Mouse (Mus musculus) regulatory T cell (primary cell): ENCODE measurements around the gene Rasl10b.

Experiments used
- in situ Hi-C: fragments of 300-600 bp; cut with MboI, MseI; formaldehyde crosslinking; loops from one replicate; pipeline ENCODE4 v1.15.1; 2025; ENCODE audit warnings: high pct_unique_total_duplicates

Rasl10b gene

GRCm38 (mm10) chr11:83429355-83429754 is 20.4 kb downstream of the Rasl10b start, which contains the start of gene Gas2l2:
Gene Gas2l2 (minus strand): TSS chr11:83429455.
- in situ Hi-C loops = no loop called here

DNA sequence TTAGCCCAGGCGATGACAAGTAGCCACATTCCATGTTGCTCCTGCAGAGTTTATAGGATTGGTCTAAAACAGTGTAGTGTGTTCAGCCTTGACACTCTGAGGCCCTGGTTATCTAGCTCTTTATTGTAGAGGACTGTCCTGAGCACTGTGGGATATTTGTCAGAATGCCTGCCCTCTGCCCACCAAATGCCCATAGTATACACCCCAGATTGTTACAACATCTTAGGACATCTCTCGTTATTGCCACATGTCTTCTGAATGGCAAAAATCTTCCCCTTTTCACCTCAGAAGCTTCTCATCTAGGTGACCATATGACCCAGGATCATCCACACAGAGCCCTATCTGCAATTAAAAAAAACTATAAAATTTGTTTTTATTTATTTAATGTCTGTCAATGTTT is 23.6 kb downstream of the Rasl10b start:
- in situ Hi-C loops = no loop called here

GRCm38 (mm10) chr11:83437377-83437776 is 28.4 kb downstream of the Rasl10b start, which contains the start of gene 1700020L24Rik:
Gene 1700020L24Rik (plus strand): TSS chr11:83437677.
- in situ Hi-C loops = no loop called here

DNA sequence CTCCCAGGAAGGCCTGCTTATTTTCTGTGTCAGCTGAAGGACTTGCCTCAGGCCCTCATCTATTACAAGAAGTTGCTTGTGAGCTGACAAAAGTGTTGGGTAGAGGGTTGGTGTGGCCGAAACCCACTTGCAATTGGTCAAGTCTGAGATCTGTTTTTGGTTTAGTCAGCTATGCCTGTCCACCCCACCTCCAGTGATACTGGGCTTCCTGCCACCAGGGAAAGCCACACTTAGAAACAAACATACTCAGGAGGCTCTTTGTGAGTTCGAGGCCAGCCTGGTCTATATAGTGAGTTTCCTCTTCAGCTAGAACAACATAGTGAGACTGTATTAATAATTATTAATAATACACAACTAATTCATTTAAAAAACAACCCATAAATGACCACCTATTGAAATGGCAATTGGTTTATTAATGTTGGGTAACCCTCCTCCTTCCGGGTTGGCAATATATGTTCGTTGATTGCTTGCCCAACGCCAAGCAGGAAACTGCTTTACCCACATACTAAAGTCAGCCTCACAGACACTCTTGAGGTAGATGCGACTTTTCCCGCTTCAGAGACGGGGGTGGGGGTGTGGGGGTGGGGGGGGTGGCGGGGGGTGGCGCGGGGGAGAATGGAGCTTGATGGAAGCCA is 30.6 kb downstream of the Rasl10b start:
- in situ Hi-C loops = no loop called here

DNA sequence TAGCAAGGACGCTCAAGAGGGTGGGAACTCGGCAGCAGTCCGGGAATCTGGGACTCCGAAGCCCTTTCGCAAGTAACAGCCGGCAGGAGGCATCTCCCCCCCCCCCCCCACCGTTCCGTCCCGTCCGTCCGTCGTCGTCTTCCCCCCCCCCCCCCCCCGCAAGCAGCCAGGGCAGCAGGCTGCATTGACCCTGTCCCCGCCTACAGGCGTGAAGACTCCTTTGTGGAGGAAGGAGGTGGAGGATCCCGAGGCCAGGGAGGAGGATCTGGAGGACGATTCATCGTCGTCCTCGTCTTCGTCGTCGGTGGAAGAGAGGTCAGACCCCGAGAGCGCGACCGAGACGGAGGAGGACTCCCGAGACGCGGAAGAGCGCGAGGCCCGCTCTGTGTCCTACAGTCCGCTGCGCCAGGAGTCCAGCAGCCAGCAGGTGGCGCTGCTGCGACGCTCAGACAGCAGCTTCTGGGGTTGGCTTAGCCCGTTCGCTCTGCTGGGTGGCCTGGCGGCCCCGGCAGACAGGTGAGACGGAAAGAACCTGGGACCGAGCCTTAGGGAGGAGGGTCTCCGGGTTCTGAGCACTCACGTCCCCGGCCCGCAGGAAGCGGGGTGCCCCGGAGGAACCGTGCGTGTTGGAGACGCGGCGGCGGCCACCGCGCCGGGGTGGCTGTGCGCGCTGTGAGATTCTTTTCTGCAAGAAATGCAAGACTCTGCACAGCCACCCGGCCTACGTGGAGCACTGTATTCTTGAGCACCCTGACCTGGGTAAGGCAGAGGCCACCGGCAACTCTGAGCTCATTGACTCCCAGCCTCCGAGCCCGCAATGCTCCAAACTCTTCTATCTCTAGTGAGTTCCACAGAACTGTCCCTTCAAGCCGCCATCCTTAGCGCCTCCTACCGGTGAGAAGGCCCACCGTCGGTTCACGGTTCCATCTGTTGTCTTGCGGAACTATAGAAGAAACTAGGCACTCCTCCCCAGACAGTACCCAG is 31.4 kb downstream of the Rasl10b start:
- in situ Hi-C loops = no loop called here

DNA sequence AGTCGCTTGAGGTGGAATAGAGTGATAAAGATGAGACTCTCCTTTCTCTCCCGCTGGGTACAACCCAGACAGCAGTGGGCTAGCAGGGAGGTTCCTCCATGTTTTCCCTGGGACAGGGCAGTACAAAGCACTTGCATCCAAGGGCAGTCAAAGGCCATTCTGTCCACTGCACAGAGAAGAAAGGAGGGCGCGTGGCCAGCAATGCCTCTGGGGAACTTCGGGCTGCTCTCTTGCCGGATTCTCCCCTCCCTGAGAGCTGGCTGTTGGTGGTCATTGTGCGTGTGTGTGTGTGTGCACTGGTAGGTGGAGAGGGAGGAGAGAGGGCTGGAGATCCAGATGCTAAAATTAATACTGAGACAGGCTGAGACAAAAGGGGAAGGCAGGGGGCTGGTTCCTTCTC is 32.3 kb downstream of the Rasl10b start:
- in situ Hi-C loops = no loop called here

- in situ Hi-C loops = no loop called here
These were observed 33.8 kb downstream of the Rasl10b start for GRCm38 (mm10) chr11:83442596-83443267.

DNA sequence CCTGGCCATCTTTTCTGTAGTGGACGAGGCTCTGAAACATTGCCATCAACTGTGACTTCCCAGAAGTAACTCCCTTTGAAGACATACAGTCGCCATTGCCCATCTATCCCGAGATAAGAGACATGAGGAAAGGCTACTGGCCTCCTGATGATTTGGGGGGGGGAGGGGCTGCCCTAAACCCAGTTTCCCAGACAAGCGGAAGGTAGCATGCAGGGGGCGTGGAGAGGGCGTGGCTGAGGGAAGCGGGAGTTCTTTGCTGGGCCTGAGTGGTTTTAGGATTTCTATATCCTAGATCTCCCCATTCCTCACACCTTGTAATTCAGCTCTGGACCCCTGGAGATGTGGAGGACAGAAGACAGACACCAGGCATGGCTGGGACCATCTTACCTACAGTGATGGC is 34.9 kb downstream of the Rasl10b start:
- in situ Hi-C loops = no loop called here

GRCm38 (mm10) chr11:83445001-83445400 is 36.1 kb downstream of the Rasl10b start:
- in situ Hi-C loops = no loop called here

GRCm38 (mm10) chr11:83447612-83448011 is 38.7 kb downstream of the Rasl10b start:
- in situ Hi-C loops = no loop called here

- in situ Hi-C loops = no loop called here
These were observed 39.3 kb downstream of the Rasl10b start for GRCm38 (mm10) chr11:83448021-83448926.

DNA sequence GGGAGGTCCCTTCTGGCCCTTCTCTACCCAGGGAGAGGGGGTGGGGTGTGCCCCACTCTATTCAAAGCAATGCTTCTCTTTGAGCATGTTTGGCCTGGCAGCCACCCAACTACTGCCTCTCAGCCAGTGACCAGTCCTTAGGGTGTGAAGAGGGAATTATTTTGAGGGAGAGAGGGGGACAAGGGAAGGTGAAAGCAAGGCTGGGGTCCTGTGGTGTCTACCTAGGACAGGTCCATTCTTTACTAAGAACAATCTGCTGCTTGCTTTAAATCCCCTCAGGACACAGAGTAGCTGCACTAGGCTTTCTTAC is 39.9 kb downstream of the Rasl10b start:
- in situ Hi-C loops = no loop called here

- in situ Hi-C loops = no loop called here
These were observed 40.4 kb downstream of the Rasl10b start for GRCm38 (mm10) chr11:83449298-83449697.

GRCm38 (mm10) chr11:83450550-83450949 is 41.6 kb downstream of the Rasl10b start:
- in situ Hi-C loops = no loop called here

DNA sequence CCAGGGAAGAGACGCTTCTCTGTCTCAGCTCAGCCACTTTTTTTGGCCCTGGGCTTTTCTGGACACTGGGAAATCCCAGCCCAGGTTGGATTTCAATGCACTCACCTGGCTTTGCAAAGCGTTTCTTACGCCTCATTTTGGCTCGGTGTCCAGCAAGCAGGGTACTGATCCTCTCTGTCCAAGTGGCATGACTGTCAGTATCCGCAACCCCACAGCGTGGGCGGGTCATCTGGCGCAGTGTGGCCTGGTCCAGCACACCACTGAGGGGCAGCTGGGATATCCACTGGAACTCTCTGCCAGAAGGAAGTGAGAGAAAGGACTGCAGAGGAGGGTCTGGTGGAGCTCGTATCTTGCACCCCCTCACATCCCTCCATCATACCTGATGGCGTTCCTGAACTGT is 42.3 kb downstream of the Rasl10b start:
- in situ Hi-C loops = no loop called here

DNA sequence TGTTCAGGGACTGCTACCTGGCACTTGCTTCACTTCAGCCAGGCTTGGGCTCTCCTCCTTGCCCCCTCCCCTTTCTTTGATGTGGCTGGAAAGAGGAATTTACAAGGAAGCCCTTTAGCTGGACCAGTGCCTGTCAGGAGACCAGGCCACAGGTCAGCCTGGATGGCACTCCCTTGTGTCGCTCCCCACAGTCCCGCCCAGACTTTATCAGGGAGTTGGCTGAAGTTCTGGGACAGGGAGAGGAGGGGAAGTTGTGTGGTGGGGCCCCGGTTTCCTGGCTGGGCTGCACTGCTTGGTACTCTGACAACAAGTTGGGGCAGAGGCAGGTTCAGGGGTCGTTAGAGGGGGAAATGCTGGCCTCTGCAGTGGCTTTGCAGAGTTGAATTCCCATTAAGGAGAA is 45.6 kb downstream of the Rasl10b start:
- in situ Hi-C loops = no loop called here

GRCm38 (mm10) chr11:83455608-83456007 is 46.7 kb downstream of the Rasl10b start:
- in situ Hi-C loops = no loop called here

GRCm38 (mm10) chr11:83457257-83457656 is 48.3 kb downstream of the Rasl10b start:
- in situ Hi-C loops = no loop called here

- in situ Hi-C loops = no loop called here
These were observed 49.1 kb downstream of the Rasl10b start for GRCm38 (mm10) chr11:83457912-83458601.

DNA sequence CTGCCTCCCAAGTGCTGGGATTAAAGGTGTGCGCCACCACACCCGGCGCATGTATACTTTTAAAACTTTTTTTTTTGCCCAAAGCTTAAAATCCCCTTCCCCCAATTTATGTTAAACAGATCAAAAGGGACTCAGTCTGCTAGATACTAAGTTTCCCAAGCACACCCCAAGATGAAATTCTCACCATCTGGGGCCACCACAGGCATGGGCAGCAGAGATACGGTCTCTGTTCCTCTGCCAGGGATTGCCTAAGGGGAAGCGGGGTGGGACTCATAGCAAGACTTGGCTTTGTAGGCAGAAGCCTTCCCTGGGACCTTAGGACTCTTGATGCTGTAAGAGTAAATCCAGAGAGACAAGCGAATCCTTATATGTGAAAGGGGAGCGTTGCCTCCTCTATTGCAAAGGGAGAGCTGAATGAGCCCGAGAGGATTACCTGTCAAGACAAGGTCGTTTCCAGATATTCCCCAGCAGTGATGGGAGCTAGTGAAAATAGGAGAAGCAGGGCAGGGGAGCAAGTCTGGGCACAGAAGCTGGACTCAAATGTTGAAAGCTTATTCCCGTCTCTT is 52.6 kb downstream of the Rasl10b start:
- in situ Hi-C loops = no loop called here
